10 mouse cellular contexts compared by ENCODE assay signal in genomic region chr12:119464040-119464939, GRCm38 (mm10).
A peak's percentile ranks its signal among the peaks of the same experiment; 100 is the strongest.
DNase-seq lines count a peak whose midpoint lies in the region; ATAC-seq and TF ChIP-seq lines count a peak whose summit lies in the region.
"Had no signal": no experiment of that assay in that cellular context is flagged by ENCODE, and none has a peak within 500 bp of the region (broad histone marks: within the 10 kb centered on the region; RNA-seq: fewer than 3 reads in every experiment).

No protein-coding gene starts in this region.

- H3K36me3 ChIP-seq in neural tube, embryonic 11.5 days (ENCODE audit: control insufficient read depth, insufficient read depth, low read length): no peaks in the 10 kb centered on the region
- no peaks in the 10 kb centered on the region for H3K36me3 ChIP-seq in forebrain, postnatal 0 days (ENCODE audit: insufficient read depth)
- no peaks in the 10 kb centered on the region for H3K36me3 ChIP-seq in midbrain, embryonic 11.5 days (ENCODE audit: control insufficient read depth, insufficient read depth, low read length)
- H3K36me3 ChIP-seq: liver, embryonic 15.5 days had no signal

- H3K4me1 ChIP-seq in neural tube, embryonic 11.5 days (ENCODE audit: control insufficient read depth, insufficient read depth, low read length): no peaks in the 10 kb centered on the region
- H3K4me1 ChIP-seq in forebrain, postnatal 0 days (ENCODE audit: insufficient read depth): no peaks in the 10 kb centered on the region
- H3K4me1 ChIP-seq in midbrain, embryonic 11.5 days (ENCODE audit: control insufficient read depth, insufficient read depth, low read length): no peaks in the 10 kb centered on the region
- H3K4me1 ChIP-seq: liver, embryonic 15.5 days had no signal

- H3K27me3 ChIP-seq in neural tube, embryonic 11.5 days (ENCODE audit: control insufficient read depth, insufficient read depth, low read length): no peaks in the 10 kb centered on the region
- no peaks in the 10 kb centered on the region for H3K27me3 ChIP-seq in forebrain, postnatal 0 days (ENCODE audit: insufficient read depth, low read length)
- no peaks in the 10 kb centered on the region for H3K27me3 ChIP-seq in midbrain, embryonic 11.5 days (ENCODE audit: control insufficient read depth, insufficient read depth, low read length)
- H3K27me3 ChIP-seq: liver, embryonic 15.5 days had no signal

- no peak overlapping the region for H3K27ac ChIP-seq in neural tube, embryonic 11.5 days (ENCODE audit: low read depth, low read length)
- no peak overlapping the region for H3K27ac ChIP-seq in forebrain, postnatal 0 days (ENCODE audit: low read depth, low read length)
- no peak overlapping the region for H3K27ac ChIP-seq in midbrain, embryonic 11.5 days (ENCODE audit: low read depth, low read length)
- H3K27ac ChIP-seq: liver, embryonic 15.5 days had no signal

- H3K4me3 ChIP-seq in neural tube, embryonic 11.5 days (ENCODE audit: low read depth, low read length): no peak overlapping the region
- no peak overlapping the region for H3K4me3 ChIP-seq in forebrain, postnatal 0 days (ENCODE audit: low read depth, low read length)
- H3K4me3 ChIP-seq in midbrain, embryonic 11.5 days (ENCODE audit: low read depth, low read length): no peak overlapping the region
- H3K4me3 ChIP-seq: liver, embryonic 15.5 days had no signal

- H3K9ac ChIP-seq in neural tube, embryonic 11.5 days (ENCODE audit: low read length): no peak overlapping the region
- H3K9ac ChIP-seq in forebrain, postnatal 0 days: no peak overlapping the region
- no peak overlapping the region for H3K9ac ChIP-seq in midbrain, embryonic 11.5 days (ENCODE audit: low read length)
- H3K9ac ChIP-seq: liver, embryonic 15.5 days had no signal

- no peaks in the 10 kb centered on the region for H3K9me3 ChIP-seq in neural tube, embryonic 11.5 days (ENCODE audit: control insufficient read depth, low read length)
- no peaks in the 10 kb centered on the region for H3K9me3 ChIP-seq in forebrain, postnatal 0 days (ENCODE audit: low read length)
- no peaks in the 10 kb centered on the region for H3K9me3 ChIP-seq in midbrain, embryonic 11.5 days (ENCODE audit: control insufficient read depth, low read length)
- H3K9me3 ChIP-seq: liver, embryonic 15.5 days had no signal

- DNase-seq in neural tube, embryonic 11.5 days (ENCODE audit: low spot score): no peak
- DNase-seq in neural tube, embryonic 10.5 days (ENCODE audit: extremely low spot score, low spot score): no peak
- peak; percentile 77 for DNase-seq in forebrain, postnatal 0 days
- peak; percentile 92 for DNase-seq in midbrain, embryonic 11.5 days (ENCODE audit: low spot score, missing footprints)
- DNase-seq in right cerebral cortex, postnatal 36 days (ENCODE audit: low spot score in 2 of 2): peak; percentile 8 to 57
- no peak for DNase-seq in thymus, postnatal 4 days
- no peak for DNase-seq in adrenal gland, postnatal 10 days
- DNase-seq in natural killer cell, adult 2 months (ENCODE audit: low spot score in 2 of 2): no peak
- DNase-seq: gastrocnemius, postnatal 36 days had no signal

- peak; percentile 77 for ATAC-seq in neural tube, embryonic 11.5 days (ENCODE audit: insufficient read depth, low FRiP score, low TSS enrichment)
- ATAC-seq in forebrain, postnatal 0 days: peak; percentile 99
- peak; percentile 98 for ATAC-seq in midbrain, embryonic 11.5 days (ENCODE audit: low FRiP score)

- H3K4me2 ChIP-seq in neural tube, embryonic 11.5 days (ENCODE audit: low read depth): no peak overlapping the region
- no peak overlapping the region for H3K4me2 ChIP-seq in forebrain, postnatal 0 days (ENCODE audit: low read depth)
- H3K4me2 ChIP-seq in midbrain, embryonic 11.5 days: no peak overlapping the region
- H3K4me2 ChIP-seq: liver, embryonic 15.5 days had no signal

- TF ChIP-seq CTCF in forebrain, postnatal 0 days (IDR thresholded peaks at IDR 0.05; ENCODE audit: low read depth): no peak

- WGBS in neural tube, embryonic 11.5 days: 55% methylated on average over 2 of the region's 2 CpGs
- whole genome bisulfite sequencing in forebrain, postnatal 0 days: 27% methylated on average over 2 of the region's 2 CpGs
- 46% methylated on average over 2 of the region's 2 CpGs for WGBS in midbrain, embryonic 11.5 days

Comparison
In these comparisons a context has a peak if more than half of its experiments do, and no peak if none do; other contexts are left out.
1. DNase-seq: peak in forebrain, postnatal 0 days (single experiment), midbrain, embryonic 11.5 days (single experiment) and right cerebral cortex, postnatal 36 days (2 of 2); none in neural tube, embryonic 11.5 days (single experiment), neural tube, embryonic 10.5 days (single experiment), thymus, postnatal 4 days (single experiment), adrenal gland, postnatal 10 days (single experiment) and natural killer cell, adult 2 months (0 of 2).
2. Peak in every context shown above with its lines, with median percentiles within 50 percentile points of each other: ATAC-seq.